Mouse (Mus musculus) granulocyte monocyte progenitor cell, adult 5-6 weeks (primary cell): Measurements from ENCODE around the gene Sox15. TPM values are rescaled to one million over a fixed set of nuclear protein-coding genes. Genes with fewer than 3 reads are reported as not detected.

ENCODE experiments used
- ATAC-seq: replicated peaks from 2 replicates; pipeline ENCODE4 v1.8.0; 2016; ENCODE audit warnings: mild to moderate bottlenecking, moderate TSS enrichment, inconsistent platforms; ENCODE audit not compliant: poor library complexity, severe bottlenecking
- total RNA-seq, 2 experiments: library from RNA; stranded (forward) in 1 of 2; stranded (reverse) in 1 of 2; fragments of 200-712, 200-1000 nt in 1 of 2; fragments of >200 nt in 1 of 2; fragmentation: Nextera tagmentation in 1 of 2; gene quantifications; 2 replicates each; pipeline ENCODE4 v1.2.3; 2014 to 2017

Sox15 gene
- total RNA-seq, 2 experiments from 2014 or later, result not detected

DNA sequence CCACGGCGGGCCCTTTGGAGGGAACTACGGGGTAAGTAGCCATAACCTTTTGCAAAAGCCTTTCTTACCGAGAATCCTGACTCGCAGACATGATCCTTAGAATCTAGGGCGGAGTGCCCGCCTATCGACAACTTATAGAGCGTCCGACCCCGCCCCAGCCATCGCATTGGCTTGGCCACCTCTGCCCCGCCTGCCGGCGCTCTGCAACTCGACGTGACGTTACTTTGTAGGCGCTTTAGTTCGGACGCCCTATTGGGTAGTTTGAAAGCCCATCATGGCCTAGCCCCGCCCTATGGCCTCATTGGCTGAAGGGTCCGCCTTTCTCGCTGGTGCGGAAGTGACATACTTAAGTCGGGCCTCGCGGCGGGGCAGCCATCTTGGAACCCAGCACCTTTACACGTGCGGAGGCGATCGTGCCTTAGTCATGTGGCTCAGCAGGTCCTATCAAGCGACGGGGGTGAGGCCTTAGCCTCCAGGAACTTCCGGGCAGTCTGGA, 17.1 kb downstream of the Sox15 start, which contains the start of gene Eif4a1:
Gene Eif4a1, minus strand, starts transcription at position 213 of the 496 bp plus-strand sequence.
- peak; percentile 77 for ATAC-seq

DNA sequence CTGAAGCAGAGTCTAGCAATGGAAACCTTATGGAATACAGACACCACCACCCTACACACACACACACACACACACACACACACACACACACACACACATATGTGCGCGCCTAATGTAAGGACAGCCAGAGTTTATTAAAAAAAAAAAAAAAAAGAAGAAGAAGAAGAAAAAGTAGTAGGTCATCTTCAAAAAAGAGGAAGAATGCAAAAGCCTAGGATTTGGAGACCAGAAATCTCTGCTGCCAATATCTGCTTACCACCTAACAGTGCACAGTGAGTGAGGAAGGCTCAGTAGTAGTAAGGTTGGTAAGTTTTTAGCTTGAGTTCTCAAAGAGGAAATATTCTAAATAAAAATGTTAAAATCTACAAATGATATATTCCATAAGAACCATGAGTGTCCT, 24.0 kb downstream of the Sox15 start:
- ATAC-seq, result no peak

DNA sequence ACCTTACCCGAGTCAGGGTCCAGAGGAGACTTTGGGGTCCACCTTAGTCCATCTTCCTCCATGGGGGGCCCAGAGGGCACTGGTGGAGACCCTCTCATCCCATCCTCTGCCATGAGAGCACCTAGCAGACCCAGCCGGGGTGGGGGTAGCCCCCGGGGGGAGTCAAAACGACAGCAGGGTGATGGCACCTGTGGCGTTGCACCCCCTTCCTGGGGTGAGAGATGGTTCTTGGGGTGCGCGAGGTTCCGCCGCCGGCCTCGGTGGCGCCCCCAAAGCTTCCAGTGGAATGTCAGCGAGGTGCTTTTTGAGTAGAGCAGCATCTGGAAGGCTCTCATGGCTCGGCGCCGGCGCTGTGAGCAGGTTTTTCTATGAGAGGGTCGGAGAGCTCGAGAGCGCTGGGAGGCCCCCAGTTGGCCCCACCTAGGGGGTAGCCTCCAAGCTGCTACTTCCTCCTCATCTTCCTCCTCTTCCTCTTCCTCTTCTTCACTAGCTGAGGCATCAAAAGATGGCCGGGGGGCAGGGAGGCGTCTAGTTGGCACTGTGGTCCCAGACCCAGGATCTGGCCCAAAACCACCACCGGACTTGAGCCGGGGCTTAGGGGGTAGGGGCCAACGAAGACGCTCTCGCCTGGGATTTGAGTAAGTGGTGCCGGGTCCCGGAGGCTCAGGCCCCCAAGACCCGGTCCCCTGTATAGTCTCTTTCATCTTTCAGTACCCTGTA, 25.2 kb downstream of the Sox15 start:
- ATAC-seq, result no peak

DNA sequence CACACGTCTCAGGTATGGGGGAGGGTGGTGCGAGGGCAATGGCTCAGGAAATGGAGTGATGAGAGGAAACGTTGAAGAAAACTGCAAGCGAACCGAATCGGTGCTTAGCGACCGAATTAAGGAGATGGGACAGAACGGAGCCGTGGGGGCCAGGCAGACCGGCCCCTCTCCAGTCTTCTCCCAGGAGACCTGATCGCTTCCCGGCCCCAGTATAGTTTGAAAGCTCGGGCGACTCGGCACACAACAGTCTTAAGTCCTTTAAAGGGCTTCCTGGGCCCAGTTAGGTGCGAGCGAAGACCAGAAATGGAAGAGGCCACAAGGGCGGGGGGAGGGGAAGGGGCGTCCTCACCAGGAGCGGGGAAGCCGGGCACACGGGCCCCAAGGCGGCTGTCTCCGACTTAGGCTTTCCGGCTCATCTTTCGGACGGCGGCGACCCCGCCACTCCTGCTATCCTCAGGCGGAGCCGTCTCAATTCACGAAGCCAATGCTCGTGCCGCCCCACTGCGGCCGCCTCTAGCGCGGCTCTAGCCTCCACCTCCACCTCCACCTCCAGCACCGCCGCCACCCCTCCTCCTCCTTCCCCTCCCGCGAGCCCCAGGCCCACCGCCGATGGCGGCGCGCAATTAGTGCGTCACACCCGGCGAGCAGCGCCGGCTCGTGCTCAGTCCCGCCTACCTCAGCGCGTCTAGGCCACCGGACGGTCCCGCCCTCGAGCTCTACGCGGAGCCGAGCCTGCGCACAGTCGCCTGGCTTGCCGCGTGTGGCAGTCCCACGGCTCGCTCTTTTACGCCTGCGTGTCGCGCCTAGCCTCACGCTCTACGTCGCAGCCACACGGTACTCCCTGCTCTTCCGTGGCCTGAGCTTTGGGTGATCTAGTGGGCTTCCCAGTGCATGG, 26.4 kb downstream of the Sox15 start, which contains the start of gene Senp3:
Gene Senp3, minus strand, starts transcription at position 771 of the 895 bp plus-strand sequence.
- peak; percentile 81 for ATAC-seq

DNA sequence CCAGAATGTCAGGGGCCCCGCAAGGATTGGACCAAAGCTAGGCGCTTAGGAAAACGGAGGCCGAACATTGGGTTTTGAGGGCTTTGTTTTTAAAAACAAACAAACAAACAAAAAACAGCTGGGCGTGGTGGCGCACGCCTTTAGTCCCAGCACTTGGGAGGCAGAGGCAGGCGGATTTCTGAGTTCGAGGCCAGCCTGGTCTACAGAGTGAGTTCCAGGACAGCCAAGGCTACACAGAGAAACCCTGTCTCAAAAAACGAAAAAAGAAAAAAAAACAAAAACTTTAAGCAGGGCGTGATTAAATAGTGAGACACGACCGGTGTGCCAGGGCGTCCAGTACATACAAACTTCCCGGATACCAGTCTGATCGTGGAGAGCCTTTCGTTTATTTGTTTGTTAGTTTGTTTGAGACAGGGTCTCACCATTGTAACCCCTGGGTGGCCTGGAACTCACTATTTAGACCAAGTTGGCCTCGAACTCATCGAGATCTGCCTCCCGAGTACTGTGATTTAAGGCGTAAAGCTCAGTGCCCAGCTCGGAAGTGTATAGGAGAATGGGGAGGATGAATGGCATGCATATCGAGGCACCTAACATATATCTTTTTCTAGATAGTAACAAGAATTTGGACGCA, 27.2 kb downstream of the Sox15 start:
- no peak for ATAC-seq

DNA sequence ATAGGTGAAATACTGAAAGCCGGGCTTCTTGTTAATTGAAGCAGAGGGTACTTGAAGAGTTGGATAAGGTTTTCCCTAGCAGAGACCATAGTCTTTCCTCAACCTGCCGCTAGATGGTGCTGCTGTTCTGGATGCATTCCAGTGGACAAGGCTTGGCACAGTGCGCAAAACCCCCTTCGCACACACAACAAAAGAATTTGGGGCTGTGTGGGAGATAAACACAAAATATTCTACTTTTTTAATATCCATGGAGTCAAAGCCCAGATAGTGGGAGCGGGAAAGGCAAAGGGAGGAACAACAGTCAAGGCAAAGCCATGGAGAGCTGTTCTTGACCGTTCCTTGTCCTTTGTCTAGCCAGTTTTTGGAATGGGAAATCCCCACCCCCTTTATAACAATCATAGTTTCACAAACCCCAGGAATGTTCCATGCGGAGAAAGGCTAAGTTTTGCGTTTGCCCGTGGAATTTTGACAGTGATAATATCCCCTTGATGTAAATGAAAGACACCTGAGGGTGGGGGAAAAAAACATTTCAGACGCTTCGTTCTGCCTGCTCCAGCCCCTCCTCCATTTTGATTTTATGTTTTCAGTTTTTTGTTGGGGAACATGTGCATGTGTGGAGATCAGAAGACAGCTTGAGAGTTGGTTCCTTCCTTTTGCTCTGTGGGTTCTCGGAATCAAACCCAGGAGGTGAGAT, 27.9 kb downstream of the Sox15 start:
- peak; percentile 34 for ATAC-seq

DNA sequence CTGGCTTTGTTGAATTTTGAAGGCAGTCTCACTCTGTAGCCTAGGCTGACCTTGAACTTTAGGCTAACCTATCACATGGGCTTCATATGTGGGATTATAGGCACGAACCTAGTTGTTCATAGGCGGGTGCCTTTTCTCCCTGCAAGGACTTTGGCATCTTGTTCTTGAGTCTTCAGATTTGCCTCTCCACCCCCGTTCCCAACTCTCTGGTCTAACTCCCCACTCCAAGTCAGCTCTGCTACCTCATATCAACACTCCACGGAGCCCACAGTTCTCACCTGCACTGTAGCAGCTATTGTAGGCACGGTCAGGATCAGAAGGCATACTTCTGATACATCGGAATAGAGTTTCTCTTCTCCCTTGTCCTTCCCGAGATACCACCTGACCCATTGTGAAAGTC, 28.5 kb downstream of the Sox15 start:
- no peak for ATAC-seq

DNA sequence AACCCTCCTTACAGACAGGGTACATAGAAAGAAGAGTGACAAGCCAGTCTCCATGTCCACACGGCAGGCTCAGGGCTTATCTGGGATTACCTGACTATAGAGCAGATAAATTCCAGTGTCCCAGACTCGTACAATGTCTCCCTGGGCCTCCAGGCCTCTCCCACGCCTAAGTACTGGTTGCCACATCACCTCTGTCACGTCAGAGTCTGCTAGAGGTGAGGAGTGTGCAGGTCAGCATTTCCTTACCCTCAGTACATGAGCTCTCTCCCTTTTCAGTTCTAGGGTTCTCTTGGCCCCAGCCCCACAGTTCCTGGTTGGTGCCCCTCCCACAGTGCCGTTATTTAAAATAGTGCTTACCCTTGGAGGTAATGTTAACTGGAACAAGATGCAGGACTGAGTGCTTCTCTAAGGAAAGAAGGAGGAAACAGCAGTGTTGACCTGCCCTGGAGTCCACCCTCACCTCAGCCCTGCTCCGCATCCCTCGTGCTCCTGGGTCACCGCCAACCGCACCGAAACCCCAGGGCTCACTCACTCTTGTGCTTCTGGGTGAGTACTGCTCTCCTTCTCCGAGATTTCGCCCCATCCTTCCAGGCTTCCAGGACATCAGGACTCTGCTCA, 29.1 kb downstream of the Sox15 start:
- no peak for ATAC-seq

DNA sequence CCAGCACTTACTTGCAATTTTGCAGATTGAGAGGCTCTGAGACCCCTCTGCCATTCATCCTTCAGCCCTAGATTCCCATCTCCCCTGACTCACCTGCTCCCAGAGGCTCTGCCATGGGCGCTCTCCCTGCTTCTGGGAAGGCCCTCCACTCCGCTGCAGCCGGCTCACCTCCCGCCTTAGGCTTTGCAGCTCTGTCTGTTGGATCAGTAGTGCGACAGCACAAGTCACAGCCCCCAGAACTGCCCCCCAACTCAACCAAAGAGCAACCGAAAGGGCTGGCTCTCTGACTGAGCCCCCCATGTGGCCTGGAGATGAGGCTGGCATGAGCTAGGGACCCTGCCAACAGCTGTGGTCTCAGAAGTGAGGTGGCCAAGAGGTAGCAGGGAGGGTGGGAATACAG, 29.8 kb downstream of the Sox15 start:
- ATAC-seq, result no peak

DNA sequence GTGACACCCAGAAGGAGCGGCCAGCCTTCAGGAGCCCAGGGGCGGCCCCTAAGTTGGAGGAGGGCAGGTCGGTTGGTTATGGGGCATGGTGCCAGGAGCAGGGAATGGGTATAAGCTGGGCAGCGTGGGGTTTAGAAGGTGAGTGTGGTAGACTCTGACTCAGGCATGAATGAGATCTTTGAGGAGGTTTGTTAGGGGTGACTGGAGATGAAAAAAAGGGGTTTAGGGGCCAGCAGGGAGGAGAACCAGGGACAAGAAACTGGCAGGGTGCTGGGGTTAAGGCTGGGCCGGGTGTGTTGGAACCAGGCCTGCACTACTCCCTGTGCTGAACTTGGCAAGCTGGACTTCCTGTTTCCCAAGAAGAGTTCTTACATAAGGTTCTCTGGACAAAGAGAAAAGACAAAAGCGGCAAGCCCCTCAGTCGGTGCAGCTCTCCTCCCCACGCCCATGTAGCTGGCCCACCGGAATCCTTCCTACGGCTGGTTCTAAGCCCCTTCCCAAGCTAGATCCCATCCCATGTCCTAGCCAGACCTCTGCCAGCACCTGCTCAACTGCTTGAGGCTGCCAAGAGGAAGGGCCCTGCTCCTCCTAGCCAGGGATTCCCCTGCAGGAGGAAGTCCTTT, 30.5 kb downstream of the Sox15 start, which contains the start of gene Tnfsf13:
Gene Tnfsf13, minus strand, starts transcription at position 259 of the 623 bp plus-strand sequence.
- peak; percentile 42 for ATAC-seq

DNA sequence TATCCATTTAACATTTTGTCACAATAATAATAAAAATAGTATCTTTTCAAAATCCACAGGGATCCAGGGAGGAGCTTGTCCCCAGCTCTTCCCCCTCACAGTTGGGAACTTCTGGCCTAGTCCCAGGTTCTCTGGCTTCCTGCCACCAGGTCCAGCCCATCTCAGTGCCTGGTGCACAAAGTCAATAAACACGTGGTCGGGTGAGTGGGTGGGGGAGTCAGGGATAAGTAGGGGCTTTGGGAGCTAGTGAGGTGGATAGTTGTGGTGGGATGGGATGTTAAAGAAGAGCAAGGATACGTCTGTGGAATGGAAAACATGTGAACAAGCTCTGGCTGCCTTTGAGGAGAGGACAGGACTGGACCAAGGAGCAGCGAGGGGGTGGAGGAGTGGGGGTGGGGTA, 31.3 kb downstream of the Sox15 start:
- no peak for ATAC-seq

DNA sequence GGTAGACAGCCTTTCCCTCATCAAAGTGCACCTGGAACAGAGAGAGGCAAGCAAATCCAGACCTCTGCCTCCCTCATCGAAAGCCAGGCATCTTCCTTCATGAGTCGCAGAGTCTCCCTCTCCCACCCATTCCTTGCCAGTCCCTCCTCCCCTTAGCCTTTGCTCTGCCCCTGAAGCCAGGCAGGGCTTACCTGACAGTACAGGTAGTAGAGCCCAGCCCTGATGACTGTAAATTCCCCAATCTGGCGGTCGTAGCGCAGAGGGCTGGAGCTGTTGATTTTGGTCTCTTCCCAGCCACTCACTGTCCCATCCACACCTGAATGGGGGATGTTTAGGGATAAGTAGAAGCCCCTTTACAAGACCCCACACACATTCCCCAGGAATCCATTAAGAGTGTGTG, 31.9 kb downstream of the Sox15 start:
- ATAC-seq, result no peak

DNA sequence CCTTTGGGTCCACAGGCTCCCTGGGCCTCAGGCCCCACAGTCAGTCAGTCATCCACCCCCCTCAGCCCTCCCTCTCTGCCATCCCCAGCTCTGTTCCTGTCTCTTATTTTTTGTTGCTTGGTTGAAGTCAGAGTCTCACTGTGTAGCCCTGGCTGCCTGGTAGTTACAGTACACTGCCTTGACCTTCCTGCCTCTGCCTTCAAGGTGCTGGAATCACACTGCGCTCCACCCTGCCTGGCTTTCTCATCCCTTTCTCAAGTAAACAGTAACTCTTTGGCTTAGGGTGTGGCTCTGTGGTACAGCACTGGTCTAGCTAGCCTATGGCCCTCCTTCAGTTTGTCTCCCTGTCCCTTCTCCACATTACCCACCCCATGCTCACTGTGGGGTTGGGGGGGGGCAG, 34.8 kb downstream of the Sox15 start:
- no peak for ATAC-seq

DNA sequence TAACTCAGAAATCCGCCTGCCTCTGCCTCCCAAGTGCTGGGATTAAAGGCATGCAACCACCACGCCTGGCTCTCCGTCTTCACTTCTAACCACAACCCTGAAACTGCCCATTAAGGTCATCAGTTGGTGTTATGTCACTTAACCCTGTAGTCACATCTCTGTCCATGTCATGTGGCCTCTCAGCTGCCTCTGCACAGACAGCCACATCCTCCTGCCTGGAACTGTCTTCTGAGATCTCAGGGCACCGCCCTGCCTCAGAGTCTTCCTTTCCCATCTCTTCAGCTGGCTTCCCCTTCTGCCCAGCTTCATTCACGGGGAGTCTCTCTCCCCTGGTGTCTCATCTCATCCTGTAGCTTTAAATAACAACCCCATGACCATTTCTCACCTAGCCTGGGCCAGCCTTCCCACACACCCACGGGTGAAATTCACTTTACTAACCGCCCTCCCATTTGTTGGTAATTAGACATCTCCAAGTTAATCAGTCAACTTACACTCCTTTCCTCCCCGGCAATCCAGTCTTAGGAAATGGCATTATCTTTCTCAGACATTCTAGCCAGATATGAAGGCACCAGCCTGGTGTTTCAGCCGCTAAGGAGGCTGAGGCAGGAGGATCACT, 37.2 kb downstream of the Sox15 start:
- peak; percentile 54 for ATAC-seq

DNA sequence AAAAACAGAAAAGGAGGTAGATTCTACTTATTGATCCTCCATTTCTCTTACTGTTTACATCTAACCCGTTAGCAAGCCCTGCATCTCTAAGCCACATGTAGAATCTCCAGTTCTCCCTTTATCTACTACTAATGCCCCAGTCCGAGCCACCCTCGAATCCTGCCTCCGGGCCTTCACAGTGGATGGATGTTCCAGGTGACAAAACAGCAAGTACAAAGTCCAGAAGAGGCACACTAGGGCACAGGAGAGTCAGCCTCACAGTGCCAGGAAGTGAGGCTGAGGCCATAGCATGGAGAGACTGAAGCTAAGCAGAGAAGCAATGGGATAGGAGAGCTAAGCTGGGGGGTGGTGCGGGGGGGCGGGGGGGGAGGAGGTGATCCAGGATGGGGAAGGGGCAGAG, 37.7 kb downstream of the Sox15 start:
- ATAC-seq, result no peak

DNA sequence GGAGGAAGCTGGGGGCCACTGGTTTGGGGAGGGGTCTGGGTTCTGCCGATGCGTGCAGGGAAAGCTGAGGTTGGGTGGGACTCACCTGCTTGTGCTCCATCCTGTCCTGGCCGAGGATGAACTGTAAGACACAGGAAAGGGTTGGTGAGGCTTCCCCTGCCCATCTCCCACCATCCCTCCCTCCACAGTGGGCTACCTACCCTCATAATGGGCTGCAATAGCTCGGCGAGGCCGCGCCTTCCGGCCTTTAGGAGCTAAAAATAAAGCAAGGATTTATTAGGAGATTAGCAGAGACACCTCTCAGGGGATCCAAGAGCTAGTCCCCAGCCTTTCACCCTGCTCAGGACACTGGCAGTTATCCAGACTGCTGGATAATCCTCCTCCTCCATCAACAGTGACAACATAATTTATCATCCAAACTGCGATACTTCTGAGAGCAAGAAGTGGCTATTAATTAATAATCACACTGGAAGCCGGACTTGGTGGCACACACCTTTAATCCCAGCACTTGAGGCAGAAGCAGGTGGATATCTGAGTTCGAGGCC, 38.4 kb downstream of the Sox15 start:
- ATAC-seq, result no peak

DNA sequence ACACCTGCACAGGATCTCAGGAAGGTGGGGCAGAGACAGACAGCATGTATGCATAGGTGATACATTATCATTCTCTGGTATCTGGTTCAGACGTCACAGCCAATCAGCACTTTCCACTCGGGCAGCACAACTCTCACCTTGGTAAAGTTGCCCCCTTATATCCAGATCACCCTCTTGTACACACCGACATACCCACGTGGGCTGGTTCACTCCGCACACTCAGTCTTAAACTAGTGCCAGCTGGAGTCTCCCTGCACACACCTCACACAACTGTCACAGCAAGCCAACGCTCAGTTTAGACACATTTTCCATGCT, 39.9 kb downstream of the Sox15 start:
- ATAC-seq, result no peak

DNA sequence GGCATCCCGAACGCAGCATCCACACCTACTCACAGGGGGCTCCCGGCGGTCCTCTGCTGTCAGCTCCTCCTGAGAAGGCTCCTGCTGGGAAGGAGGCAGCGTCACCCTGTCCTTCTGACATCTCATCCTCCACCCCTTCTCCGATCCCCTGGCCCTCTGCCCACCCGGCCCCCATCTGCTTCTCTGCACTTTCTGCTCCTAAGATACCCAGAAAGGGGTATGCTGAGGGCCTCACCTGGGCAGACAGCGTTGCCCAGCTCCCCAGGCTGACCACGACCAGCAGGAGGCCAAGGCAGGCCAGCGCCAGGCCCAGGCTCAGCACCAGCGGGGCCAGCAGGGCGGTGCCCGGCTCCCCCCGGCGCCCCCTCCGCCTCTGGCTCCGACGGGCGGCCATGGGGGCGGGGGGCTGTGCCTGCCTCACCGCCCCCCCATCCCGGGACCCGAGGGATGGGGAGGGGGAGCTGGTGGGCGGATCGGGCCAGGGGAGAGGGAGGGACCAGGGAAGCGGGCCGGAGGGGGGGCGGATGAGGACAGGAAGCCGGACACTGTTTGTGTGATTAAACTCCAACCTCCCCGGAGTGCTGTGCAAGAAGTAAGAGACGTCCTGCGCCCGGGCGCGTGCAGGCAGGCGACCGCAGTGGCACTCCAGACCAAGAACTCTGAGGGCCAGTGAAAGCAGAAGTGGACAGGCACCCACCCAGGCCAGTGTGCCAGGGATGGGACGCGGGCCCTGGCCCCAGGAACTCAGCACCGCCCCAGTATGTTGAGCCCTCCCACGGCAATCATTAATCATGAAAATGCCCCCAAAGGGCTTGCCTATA, 40.5 kb downstream of the Sox15 start, which contains the start of the genes Tnfsf12 and Tnfsfm13:
Gene Tnfsf12, minus strand, starts transcription at position 489 of the 821 bp plus-strand sequence.
Gene Tnfsfm13, minus strand, starts transcription at position 738 of the 821 bp plus-strand sequence.
- peak; percentile 95 for ATAC-seq
